Mouse (Mus musculus) erythroblast, embryonic 14.5 days (primary cell): ENCODE measurements around the gene Ciart.

Source experiments
- GATA1 ChIP-seq: IDR thresholded peaks from 2 replicates; pipeline ENCODE4 v1.6.1; 2012; ENCODE audit warnings: low read length, inconsistent platforms, mixed read lengths
- TAL1 ChIP-seq: IDR thresholded peaks from 3 replicates; pipeline ENCODE4 v1.6.1; 2012; ENCODE audit warnings: low read length, inconsistent platforms, mixed read lengths

GRCm38 (mm10) chr3:95925087-95925486 lies 43.0 kb upstream of the Ciart start:
- TF ChIP-seq GATA1 = no peak
- no peak for TF ChIP-seq TAL1
